Mouse (Mus musculus) large intestine, adult 2 months (tissue): ENCODE data around the gene Adra1b. TPM values are rescaled to one million over a fixed set of nuclear protein-coding genes. Genes with fewer than 3 reads are reported as not detected.
A peak's percentile ranks its signal among the peaks of the same experiment; 100 is the strongest.

ENCODE experiments used
- DNase-seq: peaks from one replicate; pipeline ENCODE4 v3.0.0-alpha.2; 2012; ENCODE audit warnings: low read depth, low spot score
- WGBS: fragments of 180-500 bp; shearing (Covaris S2); methylation state at CpG from one replicate; pipeline ENCODE4 v1.1.7; 2018; 5-methylcytosine and 5-hydroxymethylcytosine counted together
- polyA plus RNA-seq: library from polyadenylated mRNA; depleted of rRNA; stranded (reverse); fragments of >200 nt; gene quantifications from 2 replicates; pipeline ENCODE4 v1.2.3, GENCODE M21; 2012

The Adra1b gene
- polyA plus RNA-seq, 1 experiment = 0.52 TPM

GRCm38 (mm10) chr11:43834531-43834930, 66.5 kb downstream of the Adra1b start:
- no peak for DNase-seq
- WGBS = 40% methylated on average over 11 of the region's 11 CpGs

- WGBS = 57% methylated on average over 4 of the region's 4 CpGs
Measured at GRCm38 (mm10) chr11:43831530-43831929, 69.5 kb downstream of the Adra1b start.

GRCm38 (mm10) chr11:43826769-43827168, 74.2 kb downstream of the Adra1b start:
- no peak for DNase-seq
- 94% methylated on average over 4 of the region's 4 CpGs for WGBS

More at GRCm38 (mm10) chr11:43831530-43831929, 69.5 kb downstream of the Adra1b start:
- no peak for DNase-seq

- 41% methylated on average over 5 of the region's 5 CpGs for WGBS
- DNase-seq = no peak
Measured at GRCm38 (mm10) chr11:43823349-43823748, 77.7 kb downstream of the Adra1b start.

- 55% methylated on average over 11 of the region's 11 CpGs for WGBS
- no peak for DNase-seq
Measured at GRCm38 (mm10) chr11:43820552-43821460, 80.2 kb downstream of the Adra1b start.

- WGBS = 69% methylated on average over 9 of the region's 9 CpGs
- no peak for DNase-seq
Measured at GRCm38 (mm10) chr11:43817368-43817923, 83.6 kb downstream of the Adra1b start.

GRCm38 (mm10) chr11:43812535-43812934, 88.5 kb downstream of the Adra1b start:
- WGBS = 55% methylated on average over 5 of the region's 5 CpGs
- DNase-seq = no peak

- WGBS = 56% methylated on average over 5 of the region's 5 CpGs
- DNase-seq = no peak
Measured at GRCm38 (mm10) chr11:43807732-43808131, 93.3 kb downstream of the Adra1b start.

- WGBS = 61% methylated on average over 8 of the region's 8 CpGs
- no peak for DNase-seq
Measured at GRCm38 (mm10) chr11:43795992-43796391, 105.0 kb downstream of the Adra1b start.

GRCm38 (mm10) chr11:43790446-43790845, 110.6 kb downstream of the Adra1b start:
- no peak for DNase-seq
- 39% methylated on average over 6 of the region's 6 CpGs for WGBS

GRCm38 (mm10) chr11:43783772-43784171, 117.2 kb downstream of the Adra1b start:
- WGBS = 8% methylated on average over 2 of the region's 2 CpGs
- peak; percentile 18 for DNase-seq

GRCm38 (mm10) chr11:43783106-43783505, 117.9 kb downstream of the Adra1b start:
- 39% methylated on average over 5 of the region's 5 CpGs for WGBS

GRCm38 (mm10) chr11:43779551-43779950, 121.5 kb downstream of the Adra1b start:
- WGBS = 62% methylated on average over 5 of the region's 5 CpGs
- DNase-seq = no peak

More at GRCm38 (mm10) chr11:43783106-43783505, 117.9 kb downstream of the Adra1b start:
- DNase-seq = no peak

GRCm38 (mm10) chr11:43776324-43776694, 124.7 kb downstream of the Adra1b start:
- WGBS = 29% methylated on average over 8 of the region's 8 CpGs

GRCm38 (mm10) chr11:43775469-43776323, 125.3 kb downstream of the Adra1b start:
- 18% methylated on average over 63 of the region's 63 CpGs for whole genome bisulfite sequencing
- DNase-seq = no peak

More at GRCm38 (mm10) chr11:43776324-43776694, 124.7 kb downstream of the Adra1b start:
- no peak for DNase-seq

GRCm38 (mm10) chr11:43773725-43774124, 127.3 kb downstream of the Adra1b start:
- WGBS = 45% methylated on average over 5 of the region's 5 CpGs
- no peak for DNase-seq

GRCm38 (mm10) chr11:43770110-43770509, 130.9 kb downstream of the Adra1b start:
- DNase-seq = no peak
- 65% methylated on average over 4 of the region's 4 CpGs for WGBS

GRCm38 (mm10) chr11:43767749-43768148, 133.3 kb downstream of the Adra1b start:
- no peak for DNase-seq
- WGBS = 63% methylated on average over 11 of the region's 11 CpGs

GRCm38 (mm10) chr11:43766922-43767648, 133.9 kb downstream of the Adra1b start:
- 2% methylated on average over 37 of the region's 37 CpGs for WGBS
- DNase-seq = peak; percentile 47
